Mouse (Mus musculus): ENCODE data around the gene Brpf3.
"Not testable (repeated sequence)": the region's sequence is repeated elsewhere in the genome, so short reads cannot be mapped to it uniquely, and the experiment has no call there.

Brpf3 gene

DNA sequence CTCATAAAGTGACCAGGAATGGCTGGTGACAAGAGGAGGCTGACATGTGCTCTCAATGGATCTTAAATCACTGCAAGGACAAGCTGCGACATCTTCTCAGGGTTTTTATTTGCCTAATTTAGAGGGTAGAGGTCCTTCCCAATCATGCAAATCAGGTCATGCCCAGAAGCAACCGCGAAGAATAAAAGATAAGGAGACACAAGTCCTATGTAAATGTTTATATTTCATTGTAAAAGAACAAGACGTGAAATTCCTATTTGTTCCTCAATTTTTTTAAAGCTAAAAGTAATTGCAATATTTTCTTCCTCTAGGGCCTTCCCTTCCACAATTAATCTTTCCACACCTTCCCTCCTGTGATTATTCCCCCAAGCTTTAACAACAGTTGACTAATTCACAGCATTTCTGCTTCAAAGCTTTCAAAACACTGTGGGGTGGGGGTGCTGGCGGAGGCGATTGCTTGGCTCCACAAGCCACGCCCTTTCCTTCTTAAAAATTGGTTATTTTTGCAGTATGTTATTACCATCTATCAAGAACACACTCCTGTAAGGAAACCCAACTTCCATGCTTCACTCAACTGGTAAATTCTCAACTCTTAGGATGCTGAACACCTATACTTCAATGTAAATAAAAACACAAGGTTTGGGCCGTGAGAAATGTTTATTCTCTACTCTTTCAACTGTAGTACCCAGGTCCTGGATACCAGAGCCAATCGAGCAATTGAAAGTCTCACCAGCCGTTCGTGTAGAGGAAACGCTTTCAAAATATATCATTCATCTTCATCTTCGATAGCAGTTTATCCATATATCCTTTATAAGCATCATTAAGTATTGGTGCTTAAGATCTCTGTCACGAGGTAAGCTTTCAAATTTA is 1.4 kb upstream of the Brpf3 start:
- no peak for DNase-seq (ENCODE audit: low read depth, low spot score)

DNA sequence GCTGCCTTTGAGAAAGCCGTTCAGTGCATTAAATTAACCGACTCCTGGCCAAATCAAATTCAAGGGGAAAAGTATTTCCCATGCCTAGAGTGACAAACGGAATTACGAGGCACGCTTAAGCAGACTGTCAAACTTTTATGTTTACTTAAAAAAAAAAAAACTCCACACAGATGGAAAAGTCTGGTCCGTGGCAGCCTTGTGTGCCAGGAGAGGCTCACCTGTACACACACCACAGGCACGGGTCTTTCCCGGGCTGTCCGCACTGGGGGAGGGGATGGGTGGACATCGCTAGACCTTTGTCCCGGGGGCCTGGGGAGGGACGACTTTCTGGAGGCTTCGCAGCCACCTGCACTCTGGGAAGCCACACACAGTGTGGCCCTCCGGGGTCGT is 614 bp upstream of the Brpf3 start:
- DNase-seq (ENCODE audit: low read depth, low spot score) = peak; percentile 35

DNA sequence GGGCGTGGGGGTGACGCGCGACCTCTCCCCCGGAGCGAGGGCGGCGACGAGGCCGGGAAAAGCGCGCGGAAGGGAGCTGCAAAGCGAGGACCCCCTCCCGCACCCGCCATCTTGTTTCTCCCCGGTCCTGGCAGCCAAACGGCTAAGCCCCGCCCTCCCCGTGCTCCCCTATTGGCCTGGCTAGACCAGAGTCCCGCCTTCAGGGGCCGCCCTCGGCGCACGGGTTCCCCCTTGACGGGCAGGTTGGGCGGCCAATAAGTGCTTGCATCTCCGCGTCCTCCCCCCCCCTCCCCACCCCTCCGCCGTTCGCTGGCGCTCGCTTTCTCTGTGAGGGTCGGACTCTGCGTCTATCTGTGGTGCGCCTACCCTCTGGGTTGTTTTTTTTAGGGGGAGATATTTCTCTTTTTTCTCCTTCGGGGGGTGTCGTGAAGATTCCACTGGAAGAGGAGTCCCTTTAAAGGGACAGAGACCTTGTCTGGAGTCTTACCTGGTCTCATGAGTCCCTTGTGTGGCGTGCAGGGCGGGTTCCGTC is 650 bp downstream of the Brpf3 start:
- DNase-seq (ENCODE audit: low read depth, low spot score) = peak; percentile 99

DNA sequence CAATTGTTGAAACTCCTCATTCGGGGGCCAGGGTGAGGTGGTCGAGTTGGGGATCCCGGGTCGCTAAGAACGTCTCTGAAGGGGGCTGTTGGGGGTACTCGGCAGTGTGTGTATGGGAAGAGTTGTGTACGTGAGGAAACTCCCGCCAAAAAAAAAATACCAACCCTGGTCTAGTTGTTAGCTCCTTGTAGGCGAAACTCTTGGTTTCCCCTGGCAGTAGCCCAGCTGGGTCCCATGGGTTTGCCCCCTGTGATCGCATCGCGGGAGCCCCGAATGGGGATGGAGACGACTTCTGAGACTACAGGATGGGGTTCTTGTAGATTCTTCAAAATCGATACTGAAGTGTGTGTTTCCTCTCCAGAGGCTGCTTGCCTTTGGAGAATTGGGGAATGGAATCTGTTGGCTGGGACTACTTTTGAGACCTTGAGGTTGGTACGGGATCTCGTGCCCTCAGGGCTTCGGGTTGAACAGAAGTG is 1.2 kb downstream of the Brpf3 start:
- DNase-seq (ENCODE audit: low read depth, low spot score) = peak; percentile 26

DNA sequence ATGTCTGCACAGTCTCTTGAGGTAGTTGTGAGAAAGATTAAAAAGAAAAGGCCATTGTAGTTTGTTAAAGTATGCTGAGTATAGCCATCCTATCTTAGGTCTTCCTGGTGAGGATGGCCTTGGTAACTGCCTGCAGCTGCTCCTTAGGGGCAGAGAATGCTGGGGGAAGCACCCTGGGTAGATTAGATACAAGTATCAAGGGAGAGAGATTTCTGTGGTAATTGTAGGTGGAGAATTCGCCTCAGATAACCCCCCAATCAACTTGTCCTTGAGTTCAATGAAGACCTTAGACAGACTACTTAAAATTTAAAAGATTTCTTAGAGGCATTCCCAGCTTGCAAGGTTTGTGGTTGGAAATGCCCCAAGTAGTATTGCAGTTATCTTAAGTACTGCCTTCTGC is 2.4 kb downstream of the Brpf3 start:
- DNase-seq (ENCODE audit: low read depth, low spot score) = no peak

DNA sequence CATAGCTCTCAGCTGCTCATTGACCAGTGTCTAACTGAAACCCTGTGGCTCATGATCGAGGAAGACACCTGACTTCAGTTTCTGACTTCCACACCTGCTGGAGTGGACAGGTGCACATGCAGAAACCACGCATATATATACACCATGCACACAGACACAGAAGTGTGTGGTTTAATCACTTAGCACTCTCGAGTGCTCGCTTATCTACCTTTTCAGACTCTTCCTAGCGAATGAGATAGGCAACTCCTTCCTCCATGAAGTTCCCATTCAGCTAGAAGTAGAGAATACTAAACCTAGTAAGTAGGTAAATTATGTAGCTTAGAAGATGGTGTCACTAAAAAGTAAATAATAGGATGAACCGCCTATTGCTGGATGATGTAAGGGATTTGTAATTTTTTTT is 4.1 kb downstream of the Brpf3 start:
- DNase-seq (ENCODE audit: low read depth, low spot score) = no peak

DNA sequence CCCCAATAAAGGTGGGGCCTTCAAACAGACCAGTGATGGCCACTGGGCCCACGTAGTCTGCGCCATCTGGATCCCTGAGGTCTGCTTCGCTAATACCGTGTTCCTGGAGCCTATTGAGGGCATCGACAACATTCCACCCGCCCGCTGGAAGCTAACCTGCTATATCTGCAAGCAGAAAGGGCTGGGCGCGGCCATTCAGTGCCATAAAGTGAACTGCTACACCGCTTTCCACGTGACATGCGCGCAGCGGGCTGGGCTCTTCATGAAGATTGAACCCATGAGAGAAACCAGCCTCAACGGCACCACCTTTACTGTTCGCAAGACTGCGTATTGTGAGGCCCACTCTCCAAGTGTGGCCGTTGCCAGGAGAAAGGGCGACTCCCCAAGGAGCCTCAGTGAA is 5.9 kb downstream of the Brpf3 start:
- no peak for DNase-seq (ENCODE audit: low read depth, low spot score)

DNA sequence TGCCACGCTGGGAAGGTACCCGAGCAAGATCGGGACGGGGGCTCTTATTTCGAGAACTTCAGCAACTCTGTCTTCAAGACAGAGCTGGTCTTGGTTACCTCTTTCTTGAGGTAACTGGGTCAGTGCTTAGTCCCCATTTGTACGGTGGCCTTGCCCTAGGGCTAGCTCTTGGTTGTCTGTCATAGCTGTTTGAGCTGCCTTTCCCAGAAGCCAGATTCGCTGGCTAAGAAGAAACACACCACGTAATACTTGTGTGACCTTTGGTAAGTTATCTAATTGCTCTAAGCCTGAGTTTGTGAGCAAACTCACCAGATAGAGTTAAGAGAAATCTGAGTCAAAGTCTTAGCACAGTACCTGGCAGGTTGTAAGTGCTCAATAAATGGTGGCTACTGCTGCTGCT is 7.8 kb downstream of the Brpf3 start:
- no peak for DNase-seq (ENCODE audit: low read depth, low spot score)

DNA sequence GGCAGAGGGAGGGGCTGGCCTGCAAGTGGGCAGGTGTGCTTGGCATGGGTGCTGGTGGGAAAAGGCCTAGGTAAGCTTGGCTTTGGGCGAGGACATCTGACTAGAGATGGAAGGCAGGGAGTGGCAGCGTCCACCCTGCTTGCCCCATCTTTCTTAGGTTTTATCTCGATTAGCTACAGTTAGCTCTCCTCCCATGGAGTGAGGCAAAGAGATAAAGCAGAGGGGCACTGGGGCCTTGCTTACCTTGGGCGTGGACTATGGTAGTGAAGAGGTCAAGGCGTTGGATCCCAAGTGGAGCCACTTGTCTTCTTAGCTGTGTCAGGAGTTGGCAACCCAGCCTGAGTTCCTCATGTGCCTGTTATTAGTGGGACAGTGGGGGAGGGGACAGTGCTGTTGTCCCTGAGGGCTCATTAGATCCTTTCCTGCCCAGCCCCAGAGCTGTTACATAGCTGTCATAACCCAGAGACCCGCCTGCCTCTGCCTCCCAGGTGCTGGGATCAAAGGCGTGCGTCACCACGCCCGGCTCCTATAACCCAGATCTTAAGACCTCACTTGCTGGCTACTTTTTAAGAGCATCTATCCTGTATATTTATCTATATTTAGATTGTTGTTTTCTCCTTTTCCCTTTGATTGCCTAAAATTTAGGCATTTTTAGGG is 8.4 kb downstream of the Brpf3 start:
- DNase-seq (ENCODE audit: low read depth, low spot score) = no peak

DNA sequence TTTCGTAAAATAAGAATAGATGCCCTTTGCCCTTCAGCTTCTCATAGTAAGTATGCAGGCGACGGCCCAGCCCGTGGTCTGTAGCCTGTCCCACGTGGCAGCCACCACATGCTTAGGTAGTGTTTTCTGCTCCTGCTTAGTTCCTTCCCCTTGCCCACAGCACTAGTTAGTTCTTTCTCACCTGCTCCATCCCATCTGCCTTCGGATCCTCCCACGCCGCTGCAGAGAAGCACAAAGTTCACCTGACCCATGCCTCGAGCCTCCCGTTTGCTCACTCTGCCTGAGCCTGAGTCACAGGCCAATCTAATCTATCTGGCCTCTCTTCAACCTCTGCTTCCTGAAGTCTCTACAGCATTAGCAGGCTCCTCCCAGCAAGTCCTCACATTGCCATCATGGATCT is 11.5 kb downstream of the Brpf3 start:
- no peak for DNase-seq (ENCODE audit: low read depth, low spot score)

DNA sequence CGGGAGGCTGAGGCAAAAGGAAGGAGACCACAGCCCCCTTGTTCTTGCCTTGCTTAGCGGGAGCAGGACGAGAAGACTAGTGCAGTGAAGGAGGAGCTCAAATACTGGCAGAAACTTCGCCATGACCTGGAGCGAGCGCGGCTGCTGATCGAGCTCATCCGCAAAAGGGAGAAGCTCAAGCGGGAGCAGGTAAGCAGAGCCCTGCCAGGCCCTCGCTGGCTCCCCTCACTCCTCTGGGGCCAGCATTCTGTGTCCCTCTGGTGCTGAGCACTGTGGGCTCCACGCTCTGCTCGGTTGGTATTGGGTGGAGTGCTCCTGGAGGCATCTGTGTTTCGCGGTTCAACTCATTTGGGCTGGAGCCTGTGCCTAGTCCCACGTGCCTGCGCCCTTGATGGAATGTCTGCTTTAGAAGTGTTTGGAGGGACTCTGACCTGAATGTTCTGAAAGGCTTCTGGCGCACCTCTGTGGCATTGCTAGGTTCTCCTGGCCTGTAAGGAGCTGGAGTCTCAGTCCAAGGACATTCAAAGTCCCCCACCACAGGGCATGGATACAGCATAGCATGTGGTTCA is 13.7 kb downstream of the Brpf3 start:
- DNase-seq (ENCODE audit: low read depth, low spot score) = no peak

DNA sequence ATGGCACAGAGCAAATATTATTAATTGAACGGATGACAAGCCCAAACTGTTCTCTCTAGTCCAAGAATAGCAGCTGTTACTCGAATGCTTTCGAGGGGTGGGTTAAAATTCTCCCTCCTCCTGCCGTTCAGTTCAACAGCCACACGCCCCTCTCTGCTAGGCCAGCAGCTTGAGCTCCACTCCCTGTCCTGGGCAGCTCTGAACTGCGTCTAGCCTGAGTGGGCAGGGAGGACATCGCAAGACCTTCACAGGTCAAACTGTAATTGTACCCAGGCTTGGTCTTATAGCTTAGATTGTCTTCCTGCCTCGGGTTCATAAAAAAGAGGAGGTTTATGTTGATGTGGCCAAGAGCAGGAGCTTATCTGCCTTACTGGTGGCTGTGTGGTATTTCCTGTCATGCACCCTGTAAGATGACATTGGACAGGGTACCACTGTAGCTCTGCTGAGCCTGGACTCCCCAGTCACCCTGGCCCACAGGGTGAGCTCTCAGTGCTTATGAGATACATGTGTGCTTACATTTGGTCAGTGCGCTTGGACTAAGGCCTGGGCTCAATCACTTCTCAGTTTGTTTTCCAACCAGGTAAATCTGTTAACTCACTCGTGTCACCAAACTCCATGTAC is 14.6 kb downstream of the Brpf3 start:
- DNase-seq (ENCODE audit: low read depth, low spot score) = no peak

DNA sequence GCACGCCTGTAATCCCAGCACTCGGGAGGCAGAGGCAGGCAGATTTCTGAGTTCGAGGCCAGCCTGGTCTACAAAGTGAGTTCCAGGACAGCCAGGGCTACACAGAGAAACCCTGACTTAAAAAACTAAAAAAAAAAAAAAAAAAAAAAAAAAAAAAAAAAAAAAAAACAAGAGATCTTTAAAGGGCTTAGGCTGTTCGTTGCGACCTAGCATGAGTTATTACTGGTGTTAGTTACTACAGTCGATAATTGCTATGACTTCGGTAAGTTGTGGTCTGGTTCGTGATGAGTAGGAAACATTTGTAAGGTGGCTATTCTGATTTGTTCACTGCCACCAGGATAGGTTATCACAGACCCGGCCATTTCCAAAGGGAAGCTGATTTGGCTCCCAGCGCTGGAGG is 15.4 kb downstream of the Brpf3 start:
- DNase-seq (ENCODE audit: low read depth, low spot score) = not testable (repeated sequence)

DNA sequence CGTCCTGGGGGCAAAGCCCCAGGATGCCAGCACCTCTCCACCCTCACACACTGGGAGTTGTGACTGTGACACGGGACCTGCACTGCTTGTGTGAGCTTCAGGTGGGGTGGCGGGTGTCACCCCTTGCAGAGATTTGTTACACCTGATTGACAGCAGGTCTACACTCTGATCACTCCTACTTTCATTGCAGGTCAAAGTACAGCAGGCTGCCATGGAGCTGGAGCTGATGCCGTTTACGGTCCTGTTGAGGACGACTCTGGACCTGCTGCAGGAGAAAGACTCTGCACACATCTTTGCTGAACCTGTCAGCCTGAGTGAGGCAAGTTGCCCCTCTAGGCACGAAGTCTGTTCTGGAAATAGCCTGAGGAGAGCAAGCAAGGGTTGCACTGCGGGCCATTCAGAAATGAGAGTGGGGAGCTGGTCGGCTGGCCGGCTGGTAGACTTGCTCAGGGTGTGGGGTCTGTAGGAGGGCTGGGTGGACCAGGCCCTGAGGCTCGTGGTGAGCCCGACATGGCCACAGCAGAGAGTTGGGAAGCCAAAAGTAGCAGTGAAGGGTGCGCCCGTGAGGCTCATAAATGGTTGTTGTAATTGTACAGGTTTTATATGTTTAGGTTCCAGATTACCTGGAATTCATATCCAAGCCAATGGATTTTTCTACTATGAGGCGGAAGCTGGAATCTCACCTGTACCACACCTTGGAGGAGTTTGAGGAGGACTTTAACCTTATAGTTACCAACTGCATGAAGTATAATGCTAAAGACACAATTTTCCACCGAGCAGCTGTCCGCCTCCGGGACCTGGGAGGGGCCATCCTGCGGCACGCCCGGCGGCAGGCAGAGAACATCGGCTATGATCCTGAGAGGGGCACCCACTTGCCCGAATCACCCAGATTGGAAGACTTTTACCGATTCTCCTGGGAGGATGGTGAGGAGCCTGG is 16.3 kb downstream of the Brpf3 start:
- no peak for DNase-seq (ENCODE audit: low read depth, low spot score)

DNA sequence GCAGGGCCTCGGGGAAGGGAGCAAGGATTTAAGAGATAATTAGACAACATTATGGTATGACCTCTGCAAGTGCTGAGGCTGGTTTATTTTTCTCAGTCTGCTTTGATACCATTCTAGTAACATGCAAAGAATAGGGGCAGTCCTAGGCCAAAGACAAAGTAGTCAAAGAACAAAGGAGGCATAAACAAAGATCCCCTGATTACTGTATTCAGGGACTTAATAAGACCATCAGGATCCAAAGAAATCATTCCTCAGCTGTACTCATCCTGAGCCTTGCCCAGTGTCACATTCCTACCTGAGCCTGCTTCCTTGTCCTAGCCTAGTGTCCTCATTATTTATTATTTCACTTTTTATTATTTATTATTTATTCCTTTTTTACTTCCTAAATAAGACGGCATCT is 19.3 kb downstream of the Brpf3 start:
- DNase-seq (ENCODE audit: low read depth, low spot score) = no peak

DNA sequence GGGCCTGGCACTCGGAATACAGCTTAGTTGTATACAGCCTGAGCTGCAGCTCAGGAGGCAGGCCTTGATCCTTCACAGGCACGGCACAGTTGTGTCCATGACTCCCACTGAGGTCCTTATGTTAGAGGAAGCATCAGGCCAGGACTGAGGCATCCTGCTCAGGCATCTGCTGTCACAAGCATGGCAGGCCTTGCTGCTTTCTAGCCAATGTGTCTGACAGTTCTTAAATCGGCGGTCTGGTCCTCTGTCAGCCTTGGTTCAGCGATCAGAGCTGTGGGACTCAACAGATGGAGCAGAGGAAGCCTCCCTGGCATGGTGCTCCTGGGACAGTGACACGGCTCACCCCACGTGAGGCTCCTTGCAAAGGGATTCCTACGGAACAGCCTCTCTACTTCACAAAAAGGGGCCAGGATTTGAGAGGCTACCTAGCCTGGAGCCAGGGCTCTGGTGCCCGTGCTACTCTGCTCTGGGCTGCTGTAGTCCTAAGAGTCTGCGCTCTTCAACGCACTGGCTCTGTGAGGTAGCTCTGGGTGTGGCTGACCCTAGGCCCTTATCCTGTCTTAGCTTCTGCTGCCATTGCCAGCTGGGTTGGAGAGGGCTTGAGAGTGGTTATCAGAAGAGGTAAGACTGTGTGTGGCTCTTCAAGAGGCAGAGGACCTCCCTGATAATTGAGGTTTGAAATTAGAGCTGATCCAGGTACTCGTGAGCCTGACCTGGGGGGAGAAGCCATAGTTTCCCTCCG is 22.3 kb downstream of the Brpf3 start:
- DNase-seq (ENCODE audit: low read depth, low spot score) = no peak

DNA sequence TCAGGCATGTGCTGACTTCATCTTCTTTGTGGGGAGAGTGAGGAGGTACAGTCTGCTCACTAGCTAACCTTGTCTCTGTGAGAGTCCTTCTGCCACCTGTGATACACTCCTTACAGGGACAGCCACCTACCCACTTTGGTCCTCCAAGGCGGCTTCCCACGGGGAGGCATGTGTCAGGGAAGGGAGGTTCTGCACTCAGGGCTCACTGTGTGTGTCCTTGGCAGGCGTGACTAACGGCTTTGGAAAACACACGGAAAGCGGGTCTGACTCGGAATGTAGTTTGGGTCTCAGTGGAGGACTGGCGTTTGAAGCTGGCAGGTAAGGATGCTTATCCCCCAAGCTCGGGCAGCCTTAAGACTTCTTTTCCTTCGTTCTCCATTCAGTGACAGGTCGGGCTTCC is 22.9 kb downstream of the Brpf3 start:
- no peak for DNase-seq (ENCODE audit: low read depth, low spot score)

DNA sequence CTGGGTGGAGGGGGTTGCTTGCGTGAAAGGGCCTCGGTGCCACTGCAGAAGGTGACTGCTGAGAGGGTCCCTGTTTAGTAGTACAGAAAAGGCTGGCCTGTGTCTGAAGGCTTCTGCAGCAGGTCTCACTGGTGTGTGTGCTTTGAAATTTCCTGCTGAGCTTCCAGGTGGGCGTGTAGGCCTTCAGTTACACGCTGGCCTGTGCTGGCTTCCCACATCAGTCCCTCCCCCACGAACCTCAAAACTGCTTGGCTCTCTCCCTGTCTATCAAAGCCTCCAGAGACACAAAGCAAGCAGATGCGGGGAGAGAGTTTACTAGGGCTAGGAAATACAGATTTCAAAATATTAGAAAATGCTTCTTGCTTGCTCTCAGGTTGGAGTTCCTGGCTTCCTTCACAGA is 24.0 kb downstream of the Brpf3 start:
- DNase-seq (ENCODE audit: low read depth, low spot score) = no peak

DNA sequence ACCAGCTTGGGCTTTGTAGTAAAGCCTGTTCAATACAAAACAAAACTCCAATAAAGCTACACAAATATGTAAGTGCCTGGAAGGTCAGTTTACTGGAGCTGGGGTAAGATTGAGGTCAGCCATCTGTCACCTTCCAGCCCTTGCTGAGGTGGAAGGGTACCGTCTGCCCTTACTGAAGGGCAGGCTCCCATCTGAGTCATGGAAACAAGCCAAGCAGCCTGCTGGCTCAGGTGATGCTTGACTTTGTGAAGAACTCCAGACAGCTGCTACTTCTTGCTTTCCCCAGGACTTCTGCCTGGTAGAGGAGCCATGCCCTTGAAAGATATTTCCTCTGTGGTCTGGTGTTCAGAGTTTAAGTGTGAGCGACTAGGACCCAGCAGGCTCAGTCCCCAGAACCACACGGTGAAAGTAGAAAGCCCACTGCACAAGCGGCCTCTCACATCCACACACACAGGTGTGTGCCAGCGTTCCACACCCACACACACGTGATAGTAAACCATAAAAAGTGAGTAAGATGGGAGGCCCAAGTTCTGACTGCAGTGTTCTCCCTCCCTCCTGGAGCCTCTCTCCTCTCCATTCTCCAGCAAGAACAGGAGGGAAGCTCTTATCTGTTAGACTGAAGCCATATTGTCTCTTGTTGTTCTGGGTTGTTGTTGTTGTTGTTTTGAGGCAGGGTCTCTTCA is 24.6 kb downstream of the Brpf3 start:
- no peak for DNase-seq (ENCODE audit: low read depth, low spot score)
